Mouse (Mus musculus) olfactory bulb, adult 2 months (tissue): Measurements from ENCODE around the gene Gls2.

Experiments used
- CTCF ChIP-seq: fragments of 200-500 bp; IDR thresholded peaks from 2 replicates; pipeline ENCODE4 v1.5.1; 2012; ENCODE audit warnings: low read depth, mild to moderate bottlenecking, low read length, moderate library complexity; ENCODE audit not compliant: insufficient read depth
- POLR2A ChIP-seq: fragments of 200-500 bp; IDR thresholded peaks from 2 replicates; pipeline ENCODE4 v1.6.1; 2012; ENCODE audit warnings: mild to moderate bottlenecking, low read depth, low read length, moderate library complexity; ENCODE audit not compliant: insufficient read depth

GRCm38 (mm10) chr10:128225064-128225463, 30.8 kb downstream of the Gls2 start:
- TF ChIP-seq POLR2A: no peak
- TF ChIP-seq CTCF: no peak
